Mouse (Mus musculus) stomach, postnatal 0 days (tissue): ENCODE data around the gene Cnot2.

Source experiments
- CTCF ChIP-seq: IDR thresholded peaks from 2 replicates; pipeline ENCODE4 v1.5.1; 2016; ENCODE audit warnings: antibody characterized with exemption, low read depth, mild to moderate bottlenecking, moderate library complexity
- EP300 ChIP-seq: optimal IDR thresholded peaks from 2 replicates; pipeline ENCODE3; 2016; ENCODE audit warnings: antibody characterized with exemption

- TF ChIP-seq CTCF (no peak), EP300 (no peak)
Measured at GRCm38 (mm10) chr10:116461443-116461842, 119.9 kb downstream of the Cnot2 start.
